Mouse (Mus musculus) adrenal gland, postnatal 25 days (tissue): ENCODE results near the gene Rab5c. TPM values are rescaled to one million over a fixed set of nuclear protein-coding genes. Genes with fewer than 3 reads are reported as not detected.

Experiments
- DNase-seq: peaks from one replicate; pipeline ENCODE4 v3.0.0; 2021; ENCODE audit warnings: mixed read lengths
- total RNA-seq: library from RNA; stranded (reverse); gene quantifications from 2 replicates; pipeline ENCODE4 v1.2.3, GENCODE M21; 2021

The Rab5c gene
- total RNA-seq, 1 experiment from 2014 or later = 171 TPM

- DNase-seq = no peak
These were observed 16.1 kb upstream of the Rab5c start for GRCm38 (mm10) chr11:100754021-100754692.

DNA sequence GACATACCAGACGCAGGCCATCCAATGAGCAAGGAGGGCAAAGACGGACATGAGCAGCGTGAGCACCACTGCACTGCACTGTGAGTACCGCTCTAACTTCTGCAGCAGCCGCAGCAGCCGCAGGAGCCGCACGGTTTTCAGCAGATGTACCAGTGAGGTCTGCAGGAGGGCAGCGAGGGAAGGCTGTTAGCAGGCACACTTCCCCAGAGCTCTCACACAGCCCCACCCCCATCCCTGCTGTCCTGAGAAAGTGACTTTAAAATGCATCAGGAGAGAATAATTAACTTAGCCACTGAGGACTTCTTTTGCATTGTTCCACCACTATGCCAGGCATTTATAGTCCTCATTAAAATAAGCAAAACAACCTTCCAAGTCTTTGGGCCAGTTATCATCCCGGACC lies 14.3 kb upstream of the Rab5c start:
- DNase-seq = no peak

GRCm38 (mm10) chr11:100750127-100750526 lies 12.1 kb upstream of the Rab5c start:
- DNase-seq = no peak

DNA sequence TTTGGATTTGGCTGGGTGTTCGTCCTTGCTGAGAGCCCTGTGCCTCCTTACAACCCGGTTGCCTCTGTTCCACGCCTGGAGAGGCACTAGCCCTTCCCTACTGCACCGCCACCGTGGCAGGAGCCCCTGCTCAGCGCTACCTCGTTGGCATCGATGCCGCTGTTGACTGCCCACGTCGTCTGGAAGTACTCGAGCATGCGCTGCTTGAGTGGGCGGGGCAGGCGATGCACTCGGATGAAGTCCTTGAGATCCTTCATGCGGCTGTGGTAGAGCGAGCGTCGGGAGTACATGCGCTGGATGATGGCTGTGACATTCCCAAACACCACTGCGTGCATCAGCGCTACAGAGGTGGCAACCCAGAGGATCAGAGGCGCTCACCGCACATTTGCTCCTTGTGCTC lies 11.5 kb upstream of the Rab5c start:
- DNase-seq = peak; percentile 46

DNA sequence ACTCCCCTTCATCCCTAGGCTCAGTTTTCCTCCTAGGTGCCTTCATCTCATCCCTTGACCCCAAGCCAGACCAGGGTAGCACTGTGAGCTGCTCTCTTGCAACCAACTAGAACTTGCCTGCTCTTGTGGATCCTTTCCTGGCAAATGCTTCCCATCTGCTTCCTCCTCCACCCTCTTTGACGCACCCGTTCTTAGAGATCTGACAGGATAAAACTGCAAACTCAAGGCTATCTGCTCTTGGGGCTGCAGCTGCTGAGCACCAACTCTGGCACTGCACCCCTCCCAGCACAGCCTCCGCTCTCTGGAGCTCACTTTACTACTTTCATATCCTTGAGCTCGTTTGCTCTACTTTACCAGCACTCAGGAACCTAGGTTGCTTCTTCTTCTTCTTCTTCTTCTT lies 10.6 kb upstream of the Rab5c start:
- DNase-seq = no peak

- DNase-seq = no peak
These were observed 9.1 kb upstream of the Rab5c start for GRCm38 (mm10) chr11:100747114-100747513.

- no peak for DNase-seq
These were observed 8.5 kb upstream of the Rab5c start for GRCm38 (mm10) chr11:100746546-100746945.

GRCm38 (mm10) chr11:100745085-100745484 lies 7.1 kb upstream of the Rab5c start:
- DNase-seq = peak; percentile 42

DNA sequence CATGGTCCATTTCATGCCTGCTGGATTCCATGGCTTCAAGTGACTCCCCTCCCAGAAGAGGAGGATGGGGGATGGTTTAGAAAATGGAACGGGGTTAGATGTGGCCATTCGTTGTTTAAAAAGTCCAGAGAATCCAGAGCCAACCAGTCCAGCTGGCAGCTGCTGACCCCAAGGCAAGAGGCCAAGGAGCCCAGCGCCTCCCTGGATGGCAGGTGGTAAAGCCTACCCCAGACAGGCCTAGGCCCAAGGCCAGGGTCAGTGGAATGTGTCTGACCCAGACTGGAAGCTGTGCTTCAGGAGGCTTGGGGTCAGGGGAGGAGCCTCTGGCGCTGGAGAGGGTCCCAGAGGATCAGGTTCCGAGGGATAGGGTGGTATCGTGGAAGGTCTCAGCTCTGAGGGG lies 3.3 kb upstream of the Rab5c start:
- peak; percentile 37 for DNase-seq

DNA sequence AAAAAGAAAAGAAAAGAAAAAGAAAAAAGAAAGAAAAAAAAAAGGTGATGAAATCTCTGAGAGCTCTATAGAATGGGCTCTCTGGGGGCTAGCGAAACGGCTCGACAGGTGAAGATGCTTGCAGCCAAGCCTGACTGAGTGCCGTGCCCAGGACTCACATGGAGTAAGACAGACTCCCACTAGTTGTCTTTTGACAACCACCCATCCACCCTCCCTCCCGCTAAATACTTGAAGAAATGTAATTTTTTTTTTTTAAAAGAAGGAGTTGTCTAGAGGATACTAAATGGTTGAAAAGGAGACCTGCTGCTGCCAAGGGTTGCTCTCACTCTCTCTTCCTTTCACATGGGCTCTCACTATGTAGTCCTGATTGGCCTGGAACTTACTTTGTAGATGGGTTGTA lies 734 bp upstream of the Rab5c start:
- DNase-seq = no peak

DNA sequence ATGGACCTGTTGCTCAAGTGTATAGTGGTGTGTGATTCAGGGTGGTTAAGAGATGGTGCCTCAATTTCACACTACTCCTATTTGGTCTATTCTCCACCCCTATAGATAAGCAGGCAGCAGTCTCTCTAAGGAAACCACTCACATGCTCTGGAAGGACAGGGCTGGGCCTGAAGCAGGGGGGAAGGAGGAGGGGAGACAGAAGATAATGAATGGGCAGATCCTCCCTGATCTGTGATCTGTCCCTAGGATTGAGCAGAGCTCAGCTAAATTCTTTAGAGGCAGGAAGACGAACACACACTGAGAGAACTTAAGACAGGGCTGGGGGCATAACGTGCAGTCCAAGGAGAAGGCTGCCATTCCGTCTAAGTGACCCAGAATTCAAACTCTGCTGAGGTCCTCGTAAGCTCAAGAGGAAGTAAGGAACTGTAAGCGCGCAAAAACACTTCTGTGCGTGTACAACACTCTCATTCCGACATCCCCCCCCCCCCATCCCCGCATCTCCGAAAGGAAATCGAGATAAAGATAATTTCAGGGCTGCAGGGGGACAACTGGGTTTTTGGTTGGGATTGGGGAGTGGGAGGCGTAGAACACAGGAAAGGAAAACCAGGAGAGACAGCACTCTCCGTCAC lies 796 bp downstream of the Rab5c start:
- DNase-seq = no peak

DNA sequence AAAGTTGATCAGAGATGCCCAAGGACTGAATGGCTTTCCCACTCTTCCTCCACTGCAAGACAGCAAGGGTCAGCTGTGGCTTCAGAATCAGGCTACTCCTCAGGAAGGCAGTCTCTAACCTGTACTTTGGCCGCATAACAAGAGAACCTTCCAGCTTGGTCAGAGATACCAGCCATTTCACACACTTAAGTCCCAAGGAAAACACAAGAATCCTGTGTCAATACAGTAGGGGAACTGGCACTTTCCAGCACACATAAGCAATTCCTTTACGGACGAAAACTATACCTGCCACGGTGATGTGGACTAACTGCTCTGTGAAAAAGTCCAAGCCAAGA lies 1.3 kb downstream of the Rab5c start:
- DNase-seq = no peak

GRCm38 (mm10) chr11:100735954-100736745 lies 1.9 kb downstream of the Rab5c start:
- DNase-seq = no peak

- DNase-seq = no peak
These were observed 2.7 kb downstream of the Rab5c start for GRCm38 (mm10) chr11:100735134-100735865.

GRCm38 (mm10) chr11:100730477-100731205 lies 7.4 kb downstream of the Rab5c start:
- no peak for DNase-seq

DNA sequence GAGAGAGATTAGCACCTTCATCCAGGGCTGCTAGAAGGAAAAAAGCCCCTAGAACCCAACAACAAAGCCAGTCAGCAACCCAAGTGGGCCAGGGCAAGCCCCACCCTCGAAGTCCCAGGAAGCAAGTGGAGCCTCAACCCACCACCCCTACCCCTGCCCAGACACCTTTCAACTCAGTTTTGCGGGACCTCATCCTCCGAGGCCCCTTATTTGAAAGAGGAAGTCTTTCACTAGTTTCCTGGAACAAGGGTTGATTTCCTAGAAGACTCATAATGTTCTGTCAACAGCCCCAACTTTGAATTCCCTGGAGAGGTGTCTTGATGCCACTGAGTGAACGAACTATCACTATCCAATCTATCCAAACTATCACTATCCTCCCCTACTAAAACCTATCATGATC lies 8.0 kb downstream of the Rab5c start:
- no peak for DNase-seq

DNA sequence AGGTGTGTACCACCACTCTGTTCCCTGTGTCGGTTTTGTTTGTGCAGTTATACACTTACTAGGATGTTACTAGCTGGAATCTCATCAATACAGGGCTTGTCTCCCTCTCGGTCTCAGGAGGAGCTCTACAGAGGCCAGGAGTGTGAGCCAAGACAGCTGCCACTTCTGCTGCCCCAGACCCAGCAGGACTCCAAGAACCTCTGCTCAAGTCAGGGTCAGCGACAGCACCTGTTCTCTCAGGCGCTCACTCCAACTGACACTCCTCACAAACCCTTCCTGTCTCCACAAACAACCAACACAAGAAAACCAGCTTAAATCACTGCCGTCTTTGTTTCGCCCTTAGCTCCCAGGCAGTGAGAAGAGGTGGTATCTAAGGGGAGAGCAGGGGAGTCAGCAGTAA lies 9.4 kb downstream of the Rab5c start:
- DNase-seq = no peak

GRCm38 (mm10) chr11:100727201-100727600 lies 10.8 kb downstream of the Rab5c start:
- DNase-seq = no peak

DNA sequence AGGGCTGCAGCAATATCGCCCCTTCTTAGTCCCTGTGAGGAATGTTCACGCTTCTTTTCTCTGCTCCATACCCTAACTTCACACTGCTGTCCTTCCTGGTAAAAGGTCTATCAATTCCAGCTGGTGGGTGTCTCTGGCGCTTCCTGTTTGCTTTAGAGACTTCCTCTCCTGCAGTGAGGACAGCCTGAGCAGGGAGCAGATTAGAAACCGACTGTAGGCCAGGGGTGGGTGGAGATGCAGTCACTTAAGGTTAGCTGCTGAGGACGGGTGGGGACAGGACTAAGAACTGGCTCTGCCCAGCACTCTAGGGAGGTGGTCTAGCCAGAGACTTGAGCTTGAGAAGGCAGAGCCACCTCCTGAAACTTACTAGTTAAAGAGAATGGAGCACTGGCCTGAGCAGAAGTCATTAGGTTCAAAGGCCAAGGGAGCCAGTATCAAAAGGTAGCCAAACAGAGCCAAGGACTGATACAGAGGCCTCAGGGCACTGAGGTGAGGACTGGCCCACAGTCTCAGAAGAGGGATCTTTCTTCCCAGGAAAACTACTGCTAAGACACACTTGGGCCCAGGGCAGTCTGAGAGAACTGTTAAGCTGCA lies 13.0 kb downstream of the Rab5c start:
- no peak for DNase-seq

DNA sequence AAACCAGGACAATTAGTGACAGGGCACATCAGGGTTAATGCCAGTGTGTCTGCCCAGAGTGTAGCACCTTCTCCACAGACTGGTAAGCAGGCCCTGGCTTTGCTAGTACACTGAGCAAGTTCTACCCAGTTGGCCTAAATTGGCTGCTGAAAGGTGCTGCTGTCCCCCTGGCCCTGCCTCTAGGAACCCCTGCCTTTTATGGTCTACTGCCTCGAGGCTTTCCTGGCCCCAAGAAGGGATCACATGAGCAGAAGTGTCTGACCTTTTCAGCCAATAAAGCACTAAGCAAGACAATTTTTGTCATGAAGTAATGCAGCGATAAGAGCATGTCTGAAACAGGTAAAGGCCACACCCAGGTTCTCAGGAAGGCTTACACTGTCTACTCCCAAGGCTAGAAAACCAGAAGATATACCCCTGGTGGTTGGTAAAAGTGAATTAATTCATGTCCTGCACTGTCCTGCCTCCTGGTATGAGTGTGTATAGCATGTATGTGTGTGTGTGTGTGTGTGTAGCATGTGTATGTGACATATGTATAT lies 15.5 kb downstream of the Rab5c start:
- DNase-seq = no peak

DNA sequence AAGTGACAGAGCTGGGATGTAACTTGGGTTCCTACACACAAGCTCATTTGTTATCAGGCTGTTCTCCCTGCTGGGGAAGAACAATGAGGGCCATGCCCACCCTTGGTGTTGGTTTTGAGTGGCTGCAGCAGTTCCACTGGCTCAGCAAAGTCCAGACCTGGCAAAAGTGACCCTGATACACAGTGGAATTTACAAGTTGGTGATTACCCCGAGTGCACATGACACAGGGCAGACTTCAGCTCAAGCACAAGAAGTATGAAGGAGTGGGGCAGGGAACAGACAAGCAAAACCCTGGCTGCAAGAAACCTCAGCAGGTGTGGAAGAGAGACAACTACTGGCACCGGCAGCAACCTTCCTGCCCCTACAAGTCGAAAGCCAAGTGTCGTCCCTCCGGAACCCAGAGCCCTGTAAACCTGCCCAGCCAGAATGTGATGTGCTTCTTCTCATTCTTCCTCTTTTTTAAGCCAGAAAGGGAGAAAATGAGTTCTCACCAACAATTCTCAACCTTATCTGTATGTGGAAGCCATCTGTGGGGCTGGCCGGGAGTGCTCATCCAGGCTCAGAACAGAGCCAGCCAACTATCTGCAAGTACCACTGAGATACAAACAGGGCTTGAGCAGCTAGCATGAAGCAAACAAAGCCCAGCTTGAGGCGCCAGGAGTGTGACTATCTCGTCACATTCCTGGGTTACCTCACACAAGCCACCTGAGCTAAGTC lies 16.1 kb downstream of the Rab5c start:
- DNase-seq = no peak
